Mouse (Mus musculus) cerebellum, postnatal 14 days (tissue): Measurements from ENCODE around the gene Klf1.

Experiments used
- DNase-seq, 2 experiments: peaks; one replicate each; pipeline ENCODE4 v3.0.0; 2021; ENCODE audit warnings: mixed read lengths in 2 of 2

Gene Klf1

DNA sequence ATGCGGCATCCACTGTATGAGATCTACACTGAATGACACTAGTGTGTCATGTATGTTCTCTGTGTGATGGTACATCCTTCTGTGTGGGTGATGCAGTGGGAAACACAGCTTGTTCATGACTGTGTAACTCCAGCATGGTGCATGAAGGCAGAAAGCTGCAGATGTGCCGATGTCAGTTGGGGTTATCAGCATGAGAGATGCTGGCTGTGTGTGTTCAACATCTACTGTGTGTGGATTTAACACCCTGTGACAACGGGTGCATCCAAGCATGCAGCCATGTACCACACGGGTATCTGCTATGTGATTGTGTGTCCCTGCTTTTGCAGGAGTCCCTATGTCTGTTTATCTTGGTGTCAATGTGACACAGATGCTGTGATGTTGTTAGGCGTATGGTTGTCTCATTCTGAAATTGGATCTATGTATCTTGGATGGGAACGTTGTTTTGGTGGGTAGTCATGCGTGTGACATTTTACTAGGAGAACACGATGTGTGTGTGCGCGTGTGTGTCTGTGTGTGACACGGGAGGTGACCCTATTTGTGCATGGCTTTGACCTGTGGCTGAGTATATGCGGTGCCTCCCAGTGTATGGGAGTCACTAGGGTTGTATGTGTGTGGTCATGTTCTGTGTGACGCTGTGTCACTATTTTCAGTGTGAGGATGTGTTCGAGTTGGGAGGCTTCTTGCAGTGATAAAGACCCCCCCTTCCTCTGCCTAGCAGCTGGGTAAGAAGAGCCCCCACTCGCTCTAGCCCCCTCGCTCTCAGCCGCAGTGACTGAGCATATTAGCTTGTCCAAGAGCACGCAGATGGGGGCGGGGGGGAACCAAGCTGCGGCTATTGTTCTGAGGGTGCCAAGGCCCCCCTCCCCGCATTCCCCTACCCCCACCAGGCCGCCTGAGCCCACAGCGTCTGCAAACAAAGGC is 34.6 kb downstream of the Klf1 start:
- peak; percentile 38 to 64 for DNase-seq

DNA sequence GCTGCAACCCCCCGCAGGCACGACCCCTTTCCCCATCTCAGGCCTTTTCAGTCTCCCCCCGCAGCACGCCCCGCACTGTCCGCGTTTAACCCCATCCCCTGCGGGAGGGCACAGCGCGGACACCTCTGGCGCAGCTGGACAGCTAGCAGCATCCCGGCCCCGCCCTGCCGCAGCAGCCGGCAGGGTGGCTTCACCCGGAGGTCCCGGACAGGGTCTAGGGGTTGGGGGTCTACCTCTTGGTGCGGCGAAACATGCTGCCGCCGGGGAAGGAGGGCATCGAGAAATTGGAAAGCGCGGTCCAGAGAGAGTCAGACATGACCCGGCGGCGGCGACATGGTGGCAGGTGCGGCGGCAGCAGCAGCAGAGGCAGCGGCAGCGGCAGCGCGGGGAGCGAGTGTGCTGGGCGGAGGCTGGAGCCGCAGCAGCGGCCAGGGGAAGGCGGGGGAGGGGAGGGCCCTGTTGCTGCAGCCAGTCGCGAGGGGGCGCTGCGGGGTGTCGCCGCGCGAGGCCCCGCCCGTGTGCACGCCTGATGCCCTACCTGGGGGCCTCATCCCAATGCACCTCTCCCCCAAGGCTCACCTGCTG is 35.3 kb downstream of the Klf1 start, which contains the start of gene Mast1:
Mast1 (minus strand) TSS at position 398 of the 585 bp plus-strand sequence.
- DNase-seq: peak; percentile 94 to 95

DNA sequence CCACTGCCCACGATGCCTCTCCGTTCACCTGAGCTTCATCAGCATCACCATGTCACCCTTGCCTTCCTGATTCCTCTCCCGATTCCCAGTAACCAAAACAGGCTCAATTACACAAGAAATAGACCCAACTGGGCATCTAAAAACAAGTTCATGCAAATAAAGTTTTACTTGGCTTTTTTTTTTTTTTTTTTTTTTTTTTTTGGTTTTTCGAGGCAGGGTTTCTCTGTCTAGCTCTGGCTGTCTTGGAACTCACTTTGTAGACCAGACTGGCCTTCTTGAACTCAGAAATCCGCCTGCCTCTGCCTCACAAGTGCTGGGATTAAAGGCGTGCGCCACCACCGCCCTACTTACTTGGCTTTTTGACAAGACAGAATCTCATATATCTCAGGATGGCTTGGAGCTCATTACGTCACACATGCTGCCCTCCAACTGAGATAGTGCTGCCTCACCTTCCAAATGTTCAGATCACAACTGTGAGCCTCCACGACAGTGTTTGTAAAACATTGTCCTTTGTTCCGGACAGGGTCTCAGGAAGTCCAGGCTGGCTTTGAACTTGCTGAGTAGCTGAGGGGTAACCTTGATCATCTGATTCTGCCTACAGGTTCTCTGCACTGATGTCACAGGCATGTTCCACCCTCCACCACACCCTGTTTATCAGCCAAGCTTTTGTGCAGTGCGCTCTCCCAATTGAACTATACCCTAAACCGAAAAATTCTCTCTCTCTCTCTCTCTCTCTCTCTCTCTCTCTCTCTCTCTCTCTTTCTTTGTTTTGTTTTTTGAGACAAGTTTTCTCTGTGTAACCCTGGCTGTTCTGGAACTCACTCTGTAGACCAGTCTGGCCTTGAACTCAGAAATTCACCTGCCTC is 36.1 kb downstream of the Klf1 start:
- DNase-seq: no peak

DNA sequence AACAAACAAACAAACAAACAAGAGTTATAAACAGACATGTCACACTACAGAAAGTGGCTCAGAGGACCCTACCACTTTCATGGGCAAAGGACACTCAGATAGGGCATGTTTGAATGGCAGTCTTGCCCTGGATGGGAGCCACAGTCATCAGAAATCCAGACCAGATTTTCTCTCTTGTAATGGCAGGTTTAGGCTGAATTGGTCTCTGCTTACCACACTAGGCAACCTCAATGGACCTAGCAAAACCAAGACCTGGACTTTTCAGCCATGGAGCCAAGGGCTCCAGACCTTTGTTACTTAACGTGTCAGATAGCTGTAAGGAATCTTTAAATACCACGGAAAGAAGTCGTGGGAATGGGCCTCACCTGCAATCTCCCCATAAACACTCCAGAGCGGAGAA is 42.0 kb downstream of the Klf1 start:
- DNase-seq: peak in 1 of 2 experiments; percentile 41

DNA sequence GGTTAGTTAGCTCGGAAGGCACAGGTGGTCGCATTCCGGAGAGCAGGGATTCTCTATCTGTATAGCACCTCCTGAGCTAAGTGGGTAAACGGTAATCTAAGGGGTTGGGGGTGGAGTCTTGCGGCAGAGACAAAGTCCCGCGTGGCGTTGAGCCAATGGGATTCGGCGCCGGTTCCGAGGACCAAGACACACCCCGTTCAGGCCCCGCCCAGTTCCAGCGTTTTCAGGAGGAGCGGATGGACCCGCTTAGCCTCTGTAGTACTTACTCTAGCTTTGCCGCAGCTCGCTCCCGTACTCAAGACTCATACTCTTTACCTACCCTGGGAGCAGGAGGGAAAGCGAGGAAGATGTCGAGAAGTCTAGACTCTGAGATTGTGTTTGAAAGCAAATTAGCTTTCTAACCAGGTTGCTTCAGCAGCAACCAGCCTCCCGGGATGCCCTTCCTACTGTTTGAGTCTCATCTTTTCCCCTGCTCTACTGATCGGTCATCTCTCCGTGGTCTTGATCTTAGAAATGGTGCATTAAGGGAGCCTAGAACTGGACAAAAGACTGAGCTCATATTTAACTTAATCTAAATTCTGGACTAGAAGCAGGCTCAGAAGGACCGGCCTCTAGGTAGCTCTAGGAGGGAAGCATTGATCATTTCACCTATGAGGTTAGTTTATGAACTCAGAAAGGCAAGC is 42.9 kb downstream of the Klf1 start:
- DNase-seq: peak; percentile 78 to 84

DNA sequence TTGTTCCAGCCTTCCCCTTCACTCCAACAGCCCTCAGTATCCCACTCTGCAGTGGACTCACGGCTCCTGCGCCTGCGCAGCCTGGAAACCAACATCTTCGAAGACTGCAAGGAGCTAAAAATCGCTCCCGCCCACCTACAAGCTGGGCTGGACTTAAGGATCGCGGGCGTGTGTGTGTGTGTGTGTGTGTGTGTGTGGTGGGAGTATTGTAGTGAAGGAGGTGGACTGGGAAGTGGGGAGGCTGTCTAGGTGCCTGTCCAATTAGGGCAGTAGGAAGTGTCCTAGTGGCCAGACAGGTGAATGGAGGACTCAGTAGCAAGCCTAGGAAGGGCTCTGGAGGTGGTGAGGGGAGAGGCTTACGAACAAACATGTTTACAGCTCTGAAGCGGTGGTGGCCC is 43.5 kb downstream of the Klf1 start:
- peak; percentile 62 to 76 for DNase-seq

DNA sequence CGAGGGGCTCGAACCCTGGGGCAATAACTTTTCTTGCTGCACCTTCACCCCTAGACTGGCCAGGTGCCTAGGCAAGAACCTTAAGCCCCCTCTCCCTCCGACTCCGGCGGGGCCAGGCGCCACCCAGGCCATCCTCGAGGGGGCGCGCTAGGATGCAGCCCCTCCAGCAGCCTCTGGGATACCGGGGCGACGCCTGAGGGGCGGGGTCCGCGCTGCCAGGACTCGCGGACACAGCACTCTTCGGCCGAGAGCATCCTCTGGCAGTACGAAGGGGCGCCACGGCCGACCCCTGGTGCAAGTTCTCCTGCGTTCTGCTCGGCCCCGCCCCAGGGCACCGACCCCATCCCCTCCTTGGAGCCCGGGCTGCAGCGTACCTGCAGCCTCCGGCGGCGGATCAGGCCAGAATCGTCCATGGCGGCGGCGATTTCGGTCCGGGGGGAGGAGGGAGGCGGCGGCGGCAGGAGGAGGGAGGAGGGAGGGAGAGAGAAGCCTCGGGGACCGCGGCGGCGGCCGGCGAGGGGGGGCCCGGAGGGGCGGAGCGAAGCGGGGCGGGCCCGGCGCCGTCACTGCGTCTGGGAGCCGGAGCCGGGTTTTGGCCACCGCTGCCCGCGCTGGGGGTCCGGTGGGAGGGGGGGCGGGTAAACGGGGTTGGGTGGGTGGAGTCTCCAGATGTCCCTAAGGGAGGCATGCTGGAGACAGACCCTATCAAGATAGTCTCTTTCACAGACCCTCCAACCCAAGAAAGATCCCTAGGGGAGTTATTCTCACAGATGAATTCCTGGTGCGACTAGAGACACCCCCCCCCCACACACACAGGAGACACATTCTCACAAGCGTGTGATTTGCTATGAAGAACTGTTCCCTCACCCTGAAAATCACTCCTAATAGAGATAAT is 44.2 kb downstream of the Klf1 start:
- peak; percentile 79 to 86 for DNase-seq

DNA sequence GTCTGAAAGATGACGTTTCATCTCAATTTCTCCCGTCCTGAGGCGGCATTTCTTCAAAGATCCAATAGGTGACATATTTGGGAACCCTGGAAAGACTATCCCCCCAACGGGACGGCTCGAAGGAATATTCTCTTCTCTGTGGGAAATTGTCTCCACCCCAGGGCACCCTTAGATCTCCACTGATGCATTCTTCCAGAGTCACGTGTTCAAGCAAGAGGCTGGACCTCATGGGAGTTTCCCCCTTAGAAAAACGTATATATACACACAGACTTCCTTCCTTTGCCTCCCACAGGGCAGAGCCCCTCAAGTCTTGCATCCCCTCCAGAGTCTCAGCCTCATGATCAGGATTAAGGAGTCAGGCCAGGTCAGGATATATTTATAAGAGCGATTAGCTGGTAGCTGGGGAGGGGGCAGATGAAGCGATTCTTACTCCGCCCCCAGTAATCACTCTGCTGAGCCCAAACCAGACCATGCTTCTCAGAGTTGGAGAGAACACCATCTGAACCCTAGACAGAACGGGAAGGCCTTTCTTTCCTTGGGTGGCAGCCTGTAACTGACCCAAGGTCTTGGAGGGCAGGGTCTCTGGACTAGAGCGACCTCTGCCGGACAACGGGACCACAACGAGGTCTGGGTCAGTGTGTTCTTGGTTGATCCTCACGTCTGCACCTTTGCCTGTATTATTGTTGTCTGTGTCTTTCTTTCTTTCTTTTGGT is 45.0 kb downstream of the Klf1 start, which contains the start of gene Rtbdn:
Rtbdn (plus strand) TSS at position 464 of the 713 bp plus-strand sequence.
- peak; percentile 79 to 85 for DNase-seq

DNA sequence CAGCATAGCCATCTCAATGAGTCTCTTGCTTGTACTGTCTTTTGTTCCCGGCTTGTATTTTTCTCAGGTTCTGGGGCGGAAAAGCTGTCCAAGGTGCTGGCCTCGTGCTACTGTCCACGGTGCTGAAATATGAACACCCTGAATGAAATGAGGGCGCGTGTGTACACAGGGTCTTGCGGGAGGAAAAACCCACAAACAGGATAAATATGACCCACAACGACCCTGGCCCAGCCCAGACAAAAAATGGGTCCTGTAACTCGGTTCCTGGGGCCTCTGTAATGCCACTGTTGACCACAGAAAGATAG is 45.5 kb downstream of the Klf1 start:
- no peak for DNase-seq

DNA sequence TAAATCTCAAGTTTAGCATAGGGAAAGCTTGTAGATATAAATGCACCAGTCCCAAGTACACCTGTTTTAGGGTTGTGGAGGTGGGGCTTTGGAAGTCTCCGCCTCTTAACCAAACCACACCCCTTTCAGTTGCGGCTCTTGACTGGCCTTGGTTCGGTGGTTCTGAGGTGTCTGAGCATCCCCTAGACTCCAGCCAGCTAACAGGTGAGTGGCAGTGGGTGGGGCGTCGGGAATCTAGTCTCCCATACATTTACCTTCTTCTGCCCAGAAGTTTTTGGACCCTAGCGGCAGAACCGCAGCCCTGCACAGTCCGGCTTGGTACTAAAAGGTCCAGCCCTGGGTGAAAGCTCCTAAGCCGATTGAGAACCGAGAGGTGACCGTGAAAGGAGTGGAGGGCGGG is 48.0 kb downstream of the Klf1 start:
- no peak for DNase-seq

DNA sequence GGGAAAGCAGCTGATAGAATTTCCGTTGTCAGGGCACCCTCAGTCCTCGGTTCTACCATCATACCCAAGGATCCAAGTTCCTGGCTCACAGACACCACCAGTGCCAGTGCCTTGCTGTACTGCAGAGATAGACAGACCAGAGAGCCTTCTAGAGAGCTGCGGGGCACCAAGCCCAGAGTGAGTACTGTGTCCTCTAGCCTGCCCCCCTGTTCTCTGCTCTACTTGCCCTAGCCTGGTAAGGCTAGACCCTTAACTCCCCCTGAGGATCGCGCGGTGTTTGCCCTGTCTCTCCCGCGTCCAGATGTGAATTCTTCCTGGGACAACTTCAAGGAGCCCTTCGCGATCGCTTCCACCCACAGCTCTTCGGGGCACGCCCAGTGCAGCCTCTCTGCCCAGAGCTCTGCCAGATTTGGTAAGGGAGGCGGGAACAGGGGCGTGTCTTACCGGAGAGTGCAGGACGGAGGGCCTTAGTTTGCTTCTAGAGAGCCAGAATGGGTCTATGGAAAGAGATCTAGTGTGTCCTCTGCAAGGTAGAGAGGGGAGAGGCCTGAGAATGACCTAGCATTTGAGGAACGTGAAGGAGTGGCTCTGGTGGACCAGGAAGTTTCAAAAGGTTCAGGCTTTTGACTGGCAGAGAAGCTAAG is 51.0 kb downstream of the Klf1 start:
- no peak for DNase-seq
